Mouse (Mus musculus): ENCODE measurements around the gene Tmem89. TPM values are rescaled to one million over a fixed set of nuclear protein-coding genes. Genes with fewer than 3 reads are reported as not detected.

Tmem89 gene
- total and polyA plus RNA-seq, 2 experiments from 2014 or later = not detected

GRCm38 (mm10) chr9:108935991-108936390, 21.6 kb downstream of the Tmem89 start:
- WGBS = 16% methylated on average over 3 of the region's 3 CpGs
- H3K4me3 ChIP-seq (ENCODE audit: low read depth, low read length) = peak overlapping the region; percentile 88; the same call in 1 of the 2 replicates
- no peak for TF ChIP-seq CTCF (IDR thresholded peaks at IDR 0.05; ENCODE audit: low read depth)
- no peak for TF ChIP-seq EP300 (IDR thresholded peaks at IDR 0.05; ENCODE audit: low read depth)

GRCm38 (mm10) chr9:108936418-108937364, 22.3 kb downstream of the Tmem89 start, which contains the start of gene Uqcrc1:
TSS of gene Uqcrc1 (plus strand) at chr9:108936633.
- Histone ChIP-seq H3K27ac (ENCODE audit: low read depth) (peak within 1 kb of the TSS; percentile 88), H3K4me2 (ENCODE audit: low read depth, low read length) (peak within 1 kb of the TSS; percentile 62), H3K36me3 (replicated peaks; ENCODE audit: control insufficient read depth, insufficient read depth, low read length) (peaks cover 37% of the 10 kb centered on the region), H3K27me3 (ENCODE audit: control insufficient read depth, insufficient read depth, low read length) (no peaks in the 10 kb centered on the region), H3K4me3 (ENCODE audit: low read depth, low read length) (peak within 1 kb of the TSS; percentile 88), H3K9me3 (replicated peaks; ENCODE audit: control insufficient read depth, low read length) (no peaks in the 10 kb centered on the region), H3K4me1 (ENCODE audit: control insufficient read depth, insufficient read depth) (0 out of 2 replicates have a peak, but pooled peaks cover 4% of the 10 kb centered on the region), H3K9ac (replicated peaks; ENCODE audit: low read depth, low read length) (peak within 1 kb of the TSS; percentile 91)
- peak; percentile 72 for TF ChIP-seq EP300 (IDR thresholded peaks at IDR 0.05; ENCODE audit: low read depth)
- peak; percentile 90 for TF ChIP-seq CTCF (IDR thresholded peaks at IDR 0.05; ENCODE audit: low read depth)
- ATAC-seq (ENCODE audit: insufficient read depth, low read depth) (peak; percentile 86), DNase-seq (ENCODE audit: low spot score) (peak; percentile 97)
- WGBS = under 1% methylated on average over 57 of the region's 58 CpGs

More at GRCm38 (mm10) chr9:108935991-108936390, 21.6 kb downstream of the Tmem89 start:
- Histone ChIP-seq H3K4me2 (ENCODE audit: low read depth, low read length) (no peak overlapping the region), H3K27me3 (ENCODE audit: control insufficient read depth, insufficient read depth, low read length) (no peaks in the 10 kb centered on the region), H3K4me1 (ENCODE audit: control insufficient read depth, insufficient read depth) (0 out of 2 replicates have a peak, but pooled peaks cover 4% of the 10 kb centered on the region), H3K36me3 (replicated peaks; ENCODE audit: control insufficient read depth, insufficient read depth, low read length) (peaks cover 30% of the 10 kb centered on the region), H3K9ac (replicated peaks; ENCODE audit: low read depth, low read length) (no peak overlapping the region), H3K9me3 (replicated peaks; ENCODE audit: control insufficient read depth, low read length) (no peaks in the 10 kb centered on the region), H3K27ac (ENCODE audit: low read depth) (no peak overlapping the region)
- no peak for DNase-seq (ENCODE audit: low spot score)
- ATAC-seq (ENCODE audit: insufficient read depth, low read depth) = no peak

DNA sequence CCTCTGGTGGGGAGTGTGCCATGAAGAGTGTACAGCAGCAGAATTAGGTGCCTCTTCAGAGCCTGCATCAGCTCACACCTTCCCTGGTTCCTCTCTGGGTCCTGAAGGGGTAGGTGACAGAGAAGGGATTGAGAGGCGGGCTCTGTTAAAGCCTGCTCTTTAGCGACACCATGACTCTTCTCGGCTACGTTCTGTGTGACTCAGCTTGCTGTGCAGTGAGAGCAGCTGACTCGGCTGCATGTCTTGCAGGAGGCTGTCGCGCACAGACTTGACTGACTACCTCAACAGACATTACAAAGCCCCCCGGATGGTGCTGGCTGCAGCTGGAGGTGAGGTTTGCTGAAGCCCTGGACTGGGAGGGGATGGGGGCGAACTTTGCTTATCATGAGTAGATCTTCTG, 30.7 kb downstream of the Tmem89 start:
- Histone ChIP-seq H3K4me3 (ENCODE audit: low read depth, low read length) (no peak overlapping the region), H3K4me1 (ENCODE audit: control insufficient read depth, insufficient read depth) (peaks cover 13% of the 10 kb centered on the region; the same call in 1 of the 2 replicates), H3K4me2 (ENCODE audit: low read depth, low read length) (no peak overlapping the region), H3K9me3 (replicated peaks; ENCODE audit: control insufficient read depth, low read length) (no peaks in the 10 kb centered on the region), H3K9ac (replicated peaks; ENCODE audit: low read depth, low read length) (no peak overlapping the region), H3K36me3 (replicated peaks; ENCODE audit: control insufficient read depth, insufficient read depth, low read length) (peaks cover 93% of the 10 kb centered on the region), H3K27me3 (ENCODE audit: control insufficient read depth, insufficient read depth, low read length) (no peaks in the 10 kb centered on the region), H3K27ac (ENCODE audit: low read depth) (no peak overlapping the region)
- WGBS = 82% methylated on average over 9 of the region's 9 CpGs
- ATAC-seq (ENCODE audit: insufficient read depth, low read depth) = no peak
- TF ChIP-seq EP300 (IDR thresholded peaks at IDR 0.05; ENCODE audit: low read depth) (no peak), CTCF (IDR thresholded peaks at IDR 0.05; ENCODE audit: low read depth) (no peak)
- DNase-seq (ENCODE audit: low spot score) = no peak

GRCm38 (mm10) chr9:108945608-108946007, 31.2 kb downstream of the Tmem89 start:
- H3K9ac ChIP-seq (replicated peaks; ENCODE audit: low read depth, low read length) = no peak overlapping the region
- no peak for TF ChIP-seq CTCF (IDR thresholded peaks at IDR 0.05; ENCODE audit: low read depth)
- no peak for TF ChIP-seq EP300 (IDR thresholded peaks at IDR 0.05; ENCODE audit: low read depth)
- H3K4me2 ChIP-seq (ENCODE audit: low read depth, low read length) = no peak overlapping the region
- H3K4me3 ChIP-seq (ENCODE audit: low read depth, low read length) = no peak overlapping the region
- H3K9me3 ChIP-seq (replicated peaks; ENCODE audit: control insufficient read depth, low read length) = no peaks in the 10 kb centered on the region
- H3K27ac ChIP-seq (ENCODE audit: low read depth) = no peak overlapping the region
- no peaks in the 10 kb centered on the region for H3K27me3 ChIP-seq (ENCODE audit: control insufficient read depth, insufficient read depth, low read length)
- WGBS = 84% methylated on average over 5 of the region's 5 CpGs
- no peak for ATAC-seq (ENCODE audit: insufficient read depth, low read depth)
- peaks cover 13% of the 10 kb centered on the region; the same call in 1 of the 2 replicates for H3K4me1 ChIP-seq (ENCODE audit: control insufficient read depth, insufficient read depth)
- DNase-seq (ENCODE audit: low spot score) = no peak
- H3K36me3 ChIP-seq (replicated peaks; ENCODE audit: control insufficient read depth, insufficient read depth, low read length) = peaks cover 91% of the 10 kb centered on the region

- WGBS = 60% methylated on average over 13 of the region's 13 CpGs
- Histone ChIP-seq H3K4me2 (ENCODE audit: low read depth, low read length) (no peak overlapping the region), H3K4me3 (ENCODE audit: low read depth, low read length) (no peak overlapping the region), H3K36me3 (replicated peaks; ENCODE audit: control insufficient read depth, insufficient read depth, low read length) (peaks cover 59% of the 10 kb centered on the region), H3K27ac (ENCODE audit: low read depth) (peak overlapping the region; percentile 44), H3K9me3 (replicated peaks; ENCODE audit: control insufficient read depth, low read length) (no peaks in the 10 kb centered on the region), H3K9ac (replicated peaks; ENCODE audit: low read depth, low read length) (no peak overlapping the region), H3K27me3 (ENCODE audit: control insufficient read depth, insufficient read depth, low read length) (peaks cover 13% of the 10 kb centered on the region), H3K4me1 (ENCODE audit: control insufficient read depth, insufficient read depth) (peaks cover 16% of the 10 kb centered on the region)
- ATAC-seq (ENCODE audit: insufficient read depth, low read depth) (peak; percentile 60), DNase-seq (ENCODE audit: low spot score) (no peak)
- TF ChIP-seq EP300 (IDR thresholded peaks at IDR 0.05; ENCODE audit: low read depth) (no peak), CTCF (IDR thresholded peaks at IDR 0.05; ENCODE audit: low read depth) (no peak)
These were observed 35.0 kb downstream of the Tmem89 start for GRCm38 (mm10) chr9:108949231-108949966.

All from heart, postnatal 0 days (tissue).